Mouse (Mus musculus) right cerebral cortex, postnatal 25 days (tissue): ENCODE measurements at regions not wholly inside any gene's neighbourhood (a gene's known extent, or its start where the extent isn't known, plus 50 kb on each side); places are given as distances from the start of the nearest gene placed in this dataset.

ENCODE experiments used
- DNase-seq: peaks from one replicate; pipeline ENCODE4 v3.0.0; 2022

DNA sequence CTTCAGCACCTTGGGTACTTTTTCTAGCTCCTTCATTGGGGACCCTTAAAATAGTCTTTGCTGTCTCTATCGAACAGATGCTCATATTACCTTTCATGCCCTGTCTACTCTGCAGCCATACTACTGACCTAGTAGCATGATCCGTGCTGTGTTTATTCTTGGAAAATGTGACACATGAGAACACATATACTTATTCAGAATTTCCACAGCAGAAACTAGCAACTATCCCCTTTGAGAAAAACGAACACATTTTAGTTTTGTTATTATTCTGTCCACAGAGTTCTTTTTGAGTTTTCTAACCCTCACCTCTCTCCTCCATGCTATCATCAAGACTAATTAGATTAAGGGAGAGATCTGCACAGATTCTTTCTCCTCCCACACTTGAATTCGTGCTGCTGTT is 341.6 kb upstream of the Actbl2 start:
- no peak for DNase-seq

DNA sequence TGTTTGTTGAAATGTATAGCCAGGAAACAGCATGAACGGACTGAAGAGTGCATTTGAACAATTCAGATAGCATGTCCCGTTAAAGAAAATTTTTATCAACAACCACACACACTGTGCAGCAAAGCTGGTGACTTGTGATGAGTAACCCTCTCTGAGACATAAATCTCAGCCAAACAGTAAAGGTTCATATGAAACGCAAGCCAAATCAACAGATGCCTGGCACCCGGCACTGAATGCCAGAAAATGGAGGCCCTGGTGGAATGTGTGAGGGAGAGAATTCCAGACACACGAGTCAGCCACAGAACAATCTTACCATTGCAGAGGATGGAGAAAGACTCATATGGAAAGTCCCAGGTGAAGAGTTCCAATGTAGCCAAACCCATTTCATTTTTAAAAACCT is 341.1 kb upstream of the Actbl2 start:
- DNase-seq: peak; percentile 63

DNA sequence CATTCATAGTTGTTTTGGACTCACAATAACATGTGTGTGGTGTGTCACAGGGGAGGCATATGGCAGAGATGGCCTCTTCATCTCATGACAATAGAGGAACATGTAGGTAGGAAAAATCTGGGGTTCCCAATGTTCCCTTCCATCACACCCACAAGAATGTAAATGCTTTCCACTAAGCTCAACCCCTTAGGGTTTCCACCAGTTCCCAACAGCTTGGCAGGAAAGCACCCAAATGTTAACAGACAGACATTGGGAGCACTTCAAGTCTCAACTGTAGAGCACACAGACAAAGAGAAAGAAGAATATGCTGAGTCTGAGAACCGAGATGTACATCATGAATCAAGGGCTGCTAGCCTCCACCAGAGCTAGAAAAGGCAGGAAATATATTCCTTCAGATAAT is 339.7 kb upstream of the Actbl2 start:
- DNase-seq: no peak

DNA sequence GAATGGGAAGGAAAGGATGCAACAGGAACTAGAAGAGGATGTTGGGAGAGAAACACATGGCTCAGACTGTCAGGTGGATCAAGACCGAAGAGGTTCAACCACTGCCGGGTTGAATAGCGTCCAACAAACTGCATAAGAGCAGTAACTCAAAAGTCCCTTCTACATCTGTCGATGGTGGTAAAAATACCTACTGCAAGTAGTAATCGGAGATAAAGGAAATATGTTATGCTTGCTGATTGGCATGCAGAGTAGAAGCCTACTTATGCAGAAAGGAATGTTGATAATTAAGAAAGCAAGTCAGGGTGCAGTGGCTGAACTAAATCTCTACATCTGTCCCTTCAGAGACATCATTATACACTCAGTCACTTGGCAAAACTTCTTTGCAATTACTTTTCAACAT is 330.9 kb upstream of the Actbl2 start:
- no peak for DNase-seq

DNA sequence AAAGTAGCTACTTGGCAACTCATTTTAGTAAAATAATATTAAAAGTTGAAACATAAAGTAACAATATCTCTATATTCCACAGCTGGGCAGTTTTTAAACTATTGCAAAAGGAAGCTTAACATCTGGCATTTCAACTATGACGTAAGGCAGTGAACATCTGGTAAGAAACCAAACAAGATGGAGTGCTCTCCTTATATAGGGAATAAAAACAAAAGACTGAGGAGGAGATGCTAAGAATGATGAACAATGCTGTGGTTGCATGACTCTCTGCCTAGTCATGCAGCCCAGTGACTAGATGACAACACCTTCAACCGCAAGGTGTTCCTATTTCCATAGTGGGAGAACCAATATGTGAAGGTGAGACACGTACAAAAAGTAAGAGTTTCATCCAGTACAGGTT is 329.9 kb upstream of the Actbl2 start:
- no peak for DNase-seq

DNA sequence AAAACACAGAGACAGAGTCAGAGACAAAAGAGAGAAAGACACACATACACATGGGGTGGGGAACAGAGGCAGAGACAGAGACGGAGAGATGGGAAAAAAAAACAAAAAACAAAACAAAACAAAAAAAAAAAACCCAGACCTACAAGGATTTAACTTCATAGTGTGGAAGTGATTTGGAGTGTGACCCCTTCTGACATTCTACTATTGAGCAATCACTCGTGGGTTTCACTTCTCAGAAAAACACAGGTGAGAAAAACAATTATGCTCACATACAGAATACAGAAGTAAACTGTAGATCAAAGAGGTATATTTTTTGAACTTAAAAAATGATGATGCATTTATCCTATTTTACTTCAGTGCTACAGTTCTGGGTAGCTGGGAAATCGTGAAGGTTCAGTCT is 326.7 kb upstream of the Actbl2 start:
- DNase-seq: no peak

DNA sequence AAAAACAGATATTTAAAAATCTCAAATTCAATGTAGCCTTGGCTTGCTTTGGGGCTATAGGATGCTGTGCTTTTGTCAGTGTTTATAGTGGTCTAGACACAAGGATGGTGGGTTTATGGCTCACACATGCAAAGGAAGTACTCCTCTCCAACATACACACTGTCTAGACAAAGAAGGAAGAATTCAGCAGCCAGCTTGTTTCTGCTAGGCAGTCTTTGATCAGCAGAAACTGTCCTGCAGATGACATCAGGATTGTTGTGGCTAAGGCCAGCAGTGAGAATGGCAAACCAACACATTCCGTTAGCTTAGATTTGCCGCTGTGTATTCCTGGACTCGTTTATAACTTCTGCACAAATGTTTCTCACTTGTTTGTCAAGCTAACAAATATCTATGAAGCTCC is 325.9 kb upstream of the Actbl2 start:
- no peak for DNase-seq

DNA sequence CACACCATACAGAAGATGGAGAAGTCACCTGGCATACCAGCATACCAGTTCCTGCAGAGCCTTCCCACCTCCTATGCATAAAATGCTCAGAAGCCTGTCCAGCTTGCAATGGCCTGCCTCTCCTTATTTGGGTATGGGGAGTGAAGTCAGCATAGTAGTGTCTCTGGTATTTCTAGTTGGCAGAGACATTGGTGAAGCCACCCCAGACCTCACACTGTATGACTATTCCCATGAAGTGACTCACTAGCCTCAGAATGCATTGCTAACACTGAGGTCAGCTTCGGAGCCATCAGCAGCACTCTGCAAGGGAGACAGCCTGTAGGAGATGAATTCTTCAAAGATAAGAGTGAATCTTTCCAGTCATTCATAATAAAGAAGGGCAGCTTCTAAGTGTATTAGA is 325.2 kb upstream of the Actbl2 start:
- no peak for DNase-seq

DNA sequence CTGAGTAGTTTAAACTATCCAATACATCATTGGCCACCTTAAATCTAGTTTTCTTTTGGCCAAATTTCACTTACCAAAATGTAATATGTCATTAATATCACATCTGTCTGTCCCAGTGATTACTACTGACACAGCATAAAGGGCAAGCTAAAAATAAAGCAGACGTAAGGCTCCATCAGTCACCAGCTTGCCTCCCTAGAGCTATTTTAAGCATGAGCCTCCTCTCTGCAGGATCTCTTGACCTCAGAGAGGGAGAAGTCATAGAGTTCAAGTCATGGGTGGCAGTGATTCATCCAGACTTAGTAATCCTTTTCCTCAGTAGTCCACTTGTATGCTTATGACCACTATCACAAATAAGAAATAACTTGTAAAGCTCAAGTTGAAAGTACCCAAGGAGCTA is 313.2 kb upstream of the Actbl2 start:
- DNase-seq: no peak

DNA sequence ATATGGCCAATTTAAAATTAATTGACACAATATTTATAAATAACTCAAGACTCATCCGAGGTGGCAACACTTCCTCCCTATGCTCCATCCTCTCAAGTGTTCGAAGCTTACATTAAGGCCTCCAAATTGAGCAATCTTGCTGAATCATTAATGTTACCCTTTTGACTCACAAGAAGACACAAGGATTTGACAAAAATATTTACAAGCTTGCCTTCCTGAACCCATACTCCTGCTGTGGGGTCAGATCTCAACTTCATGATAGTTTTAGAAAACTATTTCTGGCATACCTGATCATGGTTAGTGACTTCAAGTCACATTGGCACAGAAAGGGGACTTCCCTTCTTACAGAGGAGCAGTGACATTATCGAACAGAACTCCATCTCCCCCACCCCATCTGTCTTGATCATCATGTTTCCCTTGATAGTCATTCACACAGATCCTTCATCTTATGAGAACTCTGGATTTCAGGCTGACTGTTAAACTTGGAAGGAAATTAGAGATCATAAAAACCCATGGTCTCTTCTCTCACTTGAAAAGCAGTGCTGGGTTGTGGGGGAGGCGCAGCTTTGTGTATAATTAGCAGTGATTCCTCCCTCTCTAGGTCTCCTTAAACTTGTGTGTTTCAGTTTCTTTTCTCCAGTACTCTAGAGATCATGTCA is 311.7 kb upstream of the Actbl2 start:
- no peak for DNase-seq

DNA sequence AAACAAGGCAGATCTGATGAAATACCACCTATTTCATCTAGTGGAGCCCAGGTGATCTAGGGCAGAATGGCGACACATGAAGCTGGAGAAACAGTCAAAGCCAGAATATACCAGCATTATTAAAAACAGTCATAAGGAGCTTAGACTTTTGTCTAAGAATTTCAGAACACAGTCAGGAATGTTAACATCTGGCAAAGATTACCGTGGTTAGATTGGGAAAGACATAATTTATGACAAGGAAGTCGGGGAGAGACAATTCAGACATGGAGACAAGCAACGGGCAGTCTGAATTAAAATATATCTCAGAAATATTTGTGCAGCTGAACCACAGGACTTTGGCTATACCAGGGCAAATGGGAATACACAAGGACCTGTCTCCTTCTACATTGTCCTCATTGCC is 310.8 kb upstream of the Actbl2 start:
- no peak for DNase-seq

DNA sequence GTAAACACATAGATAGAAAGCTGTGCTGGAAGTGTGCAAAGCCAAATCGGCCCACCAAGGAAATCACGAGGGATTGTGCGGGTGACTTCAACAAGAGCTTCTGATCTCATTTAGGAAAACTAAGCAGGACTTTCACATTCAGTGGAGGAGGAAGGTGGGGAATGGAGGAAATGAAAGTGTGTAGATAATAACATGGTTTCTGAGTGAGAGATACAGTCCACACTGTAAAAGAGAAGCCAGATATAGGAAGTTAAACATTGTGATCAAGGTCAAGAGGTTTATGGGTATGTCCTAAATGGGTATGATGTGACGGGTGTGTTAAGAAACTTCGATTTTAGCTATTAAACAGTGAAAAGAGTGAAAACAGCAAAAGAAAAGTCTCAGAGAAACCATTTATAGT is 310.1 kb upstream of the Actbl2 start:
- no peak for DNase-seq

DNA sequence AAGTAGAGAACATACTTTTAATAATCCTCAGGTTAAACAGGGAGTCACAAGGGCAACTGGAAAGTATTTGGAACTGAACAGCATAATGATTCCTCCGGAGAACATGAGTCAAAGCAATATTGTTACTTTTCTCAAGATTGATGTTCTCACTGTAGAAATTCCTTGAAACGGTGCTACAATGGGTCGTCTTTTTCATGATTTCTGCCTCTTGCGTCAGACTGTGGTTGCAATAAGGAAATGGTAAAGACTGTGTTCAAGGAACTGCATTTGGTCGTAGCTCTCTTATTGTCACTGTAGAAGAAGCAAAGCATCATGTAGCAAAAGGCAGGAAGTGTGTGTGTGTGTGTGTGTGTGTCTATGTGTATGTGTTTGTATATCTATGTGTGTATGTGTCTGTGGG is 294.6 kb upstream of the Actbl2 start:
- DNase-seq: no peak

DNA sequence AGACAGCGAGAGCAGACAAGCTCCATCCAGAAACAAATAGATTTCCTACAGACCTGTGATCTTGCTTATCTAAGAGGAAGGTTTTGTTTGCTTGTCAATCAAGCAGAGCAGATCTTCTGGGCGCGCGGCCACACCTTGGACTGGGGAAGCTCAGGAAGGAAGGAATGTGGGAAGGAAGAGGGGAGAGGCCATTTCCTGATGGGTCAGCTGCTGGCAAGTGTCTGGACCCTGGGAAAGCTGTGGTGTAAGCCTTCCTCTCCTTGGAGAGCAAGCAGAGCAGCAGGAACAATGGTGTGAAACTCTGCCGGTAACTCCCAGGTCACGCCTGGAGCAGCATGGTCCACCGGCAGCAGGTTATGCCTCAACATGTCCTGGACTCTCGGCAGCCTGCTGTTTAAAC is 287.7 kb upstream of the Actbl2 start:
- DNase-seq: no peak

DNA sequence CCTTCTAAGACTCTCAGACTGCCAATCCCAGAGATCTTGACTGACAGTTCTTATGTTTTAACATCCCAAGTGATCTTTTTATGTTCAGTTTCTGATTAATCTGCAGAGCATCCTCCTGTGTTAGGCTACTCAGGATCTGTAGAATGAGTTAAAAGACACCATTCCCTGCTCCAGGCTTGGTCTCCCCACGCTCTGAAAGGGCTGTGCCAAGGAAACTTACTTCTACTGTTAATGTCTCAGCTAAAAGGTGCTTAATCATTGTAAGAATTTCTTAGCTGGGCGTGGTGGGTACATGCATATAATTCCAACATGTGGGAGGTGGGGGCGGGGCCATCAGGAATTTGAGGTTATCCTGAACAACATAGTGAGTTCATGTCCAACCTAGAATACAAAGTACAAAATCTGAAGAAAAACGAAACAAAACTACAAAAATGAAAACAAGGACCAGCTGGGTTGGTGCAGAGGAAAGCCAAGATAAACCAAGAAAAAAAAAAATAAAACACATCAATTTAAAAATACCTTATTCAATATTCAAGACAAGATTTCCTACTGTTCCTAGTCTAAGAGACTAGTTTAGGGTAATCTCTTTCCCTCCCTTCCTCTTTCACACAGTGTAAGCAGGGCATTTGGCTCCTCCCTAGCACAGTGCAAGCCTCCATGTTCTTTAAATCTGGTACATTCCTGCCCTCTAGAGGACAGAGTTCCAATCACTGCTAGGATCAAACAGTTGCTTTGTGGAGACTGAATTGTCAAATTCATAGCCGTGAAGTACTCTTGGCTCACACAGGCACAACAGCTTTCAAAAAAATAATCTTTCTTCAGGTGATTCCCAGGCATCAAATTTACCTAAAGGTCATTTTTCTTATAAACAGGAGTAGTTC is 286.9 kb upstream of the Actbl2 start:
- DNase-seq: no peak

DNA sequence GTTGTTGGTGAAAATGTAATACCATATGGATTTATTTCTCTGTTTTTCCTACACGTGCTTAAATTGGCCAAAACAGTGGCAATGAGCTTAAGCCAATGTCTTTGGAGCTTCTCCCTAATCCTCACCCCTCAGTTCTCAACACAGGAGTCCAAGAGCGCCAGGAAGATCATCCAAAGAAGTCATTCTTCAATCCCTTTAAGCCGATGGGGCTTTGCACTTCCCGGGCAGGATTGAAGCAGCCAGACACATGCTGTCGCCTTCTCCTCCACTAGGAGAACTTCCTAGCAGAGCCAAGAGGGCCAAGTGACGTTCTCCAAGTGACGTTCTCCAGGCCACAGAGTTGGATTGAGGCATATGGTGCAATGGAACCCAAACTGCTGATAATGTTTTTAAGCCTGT is 286.3 kb upstream of the Actbl2 start:
- DNase-seq: no peak

DNA sequence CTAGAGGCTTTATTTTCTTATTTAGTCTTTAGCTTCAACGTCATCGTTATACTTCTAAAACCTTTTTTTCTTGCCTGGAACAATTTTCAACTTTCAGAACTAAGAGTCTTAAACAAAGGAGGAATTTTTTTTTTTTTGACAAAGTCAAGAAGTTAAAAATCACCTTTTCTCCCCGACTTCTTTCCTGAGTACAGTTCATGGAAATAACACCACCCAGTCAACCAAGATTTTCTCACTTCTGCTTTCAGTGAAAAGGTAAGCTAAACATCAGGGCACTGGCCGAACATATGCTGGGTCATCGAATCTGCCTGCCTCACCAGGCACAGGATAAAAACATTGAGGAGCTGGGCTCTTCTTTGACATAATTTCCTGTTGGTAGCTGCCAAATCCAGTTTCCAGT is 277.4 kb upstream of the Actbl2 start:
- no peak for DNase-seq

DNA sequence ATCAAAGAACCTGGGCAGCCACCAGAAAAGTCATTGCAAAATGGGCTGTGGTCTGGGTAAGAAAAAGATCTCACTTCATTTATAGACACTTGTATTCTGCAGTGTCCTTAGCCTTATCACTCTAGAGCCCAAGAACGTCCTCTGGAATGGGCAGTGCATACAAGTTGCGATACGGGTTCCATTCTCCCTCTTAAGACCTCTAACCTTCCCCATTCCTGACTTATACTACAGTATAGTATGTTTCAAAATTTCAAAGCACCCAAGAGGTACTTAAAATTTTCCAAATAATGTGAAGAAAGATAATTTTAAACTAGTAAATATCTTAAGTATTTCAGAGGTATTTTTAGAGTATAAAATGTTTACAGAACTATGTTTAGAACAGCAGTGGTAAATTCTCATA is 276.8 kb upstream of the Actbl2 start:
- DNase-seq: no peak

DNA sequence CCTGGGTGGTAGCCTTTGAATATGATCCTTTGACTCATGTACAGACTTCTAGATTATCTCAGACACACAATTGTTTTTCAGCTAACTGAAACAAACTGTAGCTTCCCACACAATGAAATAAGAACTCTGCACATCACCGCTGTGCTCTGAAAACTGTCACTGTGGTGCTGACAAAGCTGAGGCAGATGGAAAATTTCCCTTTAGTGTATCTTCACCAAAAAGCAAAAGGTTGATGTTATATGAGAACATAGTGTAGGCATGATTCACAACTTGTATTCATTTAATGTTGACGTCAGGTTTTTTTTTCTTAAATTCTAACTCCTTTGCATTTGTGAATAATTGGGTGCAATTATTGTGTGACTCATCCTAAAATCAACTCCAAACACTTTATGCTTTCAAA is 264.1 kb upstream of the Actbl2 start:
- DNase-seq: no peak

DNA sequence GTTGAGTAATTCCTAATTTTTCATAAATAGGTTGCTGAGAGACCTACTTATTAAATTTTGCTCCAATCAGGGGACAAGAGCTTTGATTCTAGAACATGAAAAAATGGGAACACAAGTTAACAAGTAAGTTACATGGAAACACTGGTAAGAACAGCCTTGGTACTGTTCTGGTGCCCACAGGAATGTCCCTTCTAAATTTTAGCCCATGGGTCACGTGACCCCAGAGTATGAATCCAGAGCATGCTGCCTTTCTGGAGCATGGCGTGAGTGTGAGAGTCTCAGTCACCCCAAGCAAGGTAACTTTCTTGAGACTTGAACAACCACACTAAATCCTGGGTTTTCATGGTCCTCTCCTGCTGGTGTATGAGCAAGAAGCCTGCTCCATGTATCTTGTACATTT is 263.7 kb upstream of the Actbl2 start:
- DNase-seq: no peak

DNA sequence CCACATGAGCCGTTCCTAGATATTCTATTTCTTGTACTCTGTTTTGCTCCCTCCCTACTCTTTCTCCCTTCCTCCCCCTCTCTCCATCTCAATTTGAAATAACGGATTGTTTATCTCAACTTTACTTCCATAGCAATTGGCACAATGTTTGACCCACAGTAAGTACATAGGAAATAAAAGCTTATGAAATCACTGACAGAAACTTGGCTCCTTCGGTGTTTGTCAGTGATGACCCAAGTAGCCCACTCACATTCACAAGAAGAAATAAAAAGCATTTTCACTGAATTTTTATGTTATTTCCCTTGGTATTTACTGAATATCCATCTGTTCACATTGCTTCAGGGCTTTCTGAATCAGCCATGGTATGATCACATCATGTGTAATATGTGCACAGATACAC is 260.2 kb upstream of the Actbl2 start:
- no peak for DNase-seq

DNA sequence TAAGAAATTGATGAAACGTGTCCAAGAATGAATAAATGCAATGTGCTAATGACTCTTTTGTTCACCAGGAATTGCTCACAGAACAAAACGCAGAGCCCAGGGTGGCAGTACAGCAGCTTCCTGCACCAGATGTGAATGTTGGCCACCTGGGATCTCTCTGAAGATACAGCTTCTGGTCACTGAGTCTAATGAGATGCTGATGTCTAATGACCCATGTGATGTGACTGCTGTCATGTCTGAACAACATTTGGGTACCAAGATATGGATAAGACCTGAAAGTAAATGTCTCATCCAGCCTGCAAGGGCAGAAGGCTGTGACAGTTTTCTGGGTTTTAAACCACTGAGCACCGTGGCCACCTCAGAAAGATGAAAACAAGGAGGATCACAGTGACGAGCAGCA is 252.1 kb upstream of the Actbl2 start:
- DNase-seq: no peak

DNA sequence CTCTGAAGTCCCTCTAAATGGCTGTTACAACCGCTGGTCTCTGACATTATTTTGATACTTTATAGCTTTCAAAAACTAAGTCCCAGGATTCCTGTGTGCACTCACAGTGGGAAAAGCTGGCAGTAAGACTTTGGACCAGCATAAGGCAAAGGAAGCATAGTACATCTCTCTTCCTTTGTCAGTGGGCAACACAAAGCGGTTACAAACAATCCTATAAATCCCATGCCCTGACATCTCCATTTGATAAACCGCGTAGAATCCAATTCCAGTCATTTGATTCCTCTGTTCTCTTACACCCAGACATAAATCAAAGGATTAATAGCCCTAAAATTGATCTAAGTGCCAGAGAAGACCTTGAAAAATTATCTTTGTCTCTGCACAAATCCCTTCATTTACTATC is 240.7 kb upstream of the Actbl2 start:
- DNase-seq: no peak

DNA sequence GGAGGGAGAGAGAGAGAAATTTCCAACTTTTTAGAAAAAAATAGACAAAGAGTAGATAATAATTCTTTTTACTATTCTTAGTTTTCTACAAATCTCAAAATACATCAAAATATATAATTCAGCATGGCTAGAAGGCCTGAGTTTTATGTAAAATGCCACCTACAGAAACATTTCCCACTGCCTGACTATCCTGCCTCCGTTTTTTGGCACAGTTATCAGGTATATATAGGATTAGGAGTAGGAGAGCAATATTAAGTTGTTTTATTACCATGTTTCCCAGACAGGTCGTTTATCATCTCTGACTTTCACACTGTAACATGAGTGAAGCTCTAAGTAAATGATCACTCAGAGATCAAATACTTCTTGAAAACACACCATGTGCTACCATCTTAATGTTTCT is 224.7 kb upstream of the Actbl2 start:
- DNase-seq: no peak

DNA sequence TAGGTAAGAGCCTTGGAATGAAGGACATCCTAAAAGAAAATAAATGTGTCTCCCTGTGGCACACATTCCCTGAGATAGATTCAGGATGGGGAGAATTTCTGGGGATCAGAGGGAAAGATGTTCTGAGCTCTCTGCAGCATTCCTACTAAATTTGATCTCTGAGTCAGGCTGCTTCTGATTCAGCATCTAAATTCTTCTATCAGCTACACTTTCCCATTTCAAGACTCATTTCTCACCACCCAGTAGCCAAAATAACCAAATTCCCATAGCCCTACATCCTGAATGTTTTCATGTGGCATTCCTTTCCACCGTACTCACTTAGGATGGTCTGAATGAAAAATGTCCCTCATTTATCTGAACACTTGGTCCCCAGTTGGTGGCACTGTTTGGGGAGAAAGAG is 223.2 kb upstream of the Actbl2 start:
- DNase-seq: no peak
